Mouse (Mus musculus): ENCODE data around the gene Chac2. TPM values are rescaled to one million over a fixed set of nuclear protein-coding genes. Genes with fewer than 3 reads are reported as not detected.

Gene Chac2
- polyA plus RNA-seq, 1 experiment from 2014 or later = 72.1 TPM

DNA sequence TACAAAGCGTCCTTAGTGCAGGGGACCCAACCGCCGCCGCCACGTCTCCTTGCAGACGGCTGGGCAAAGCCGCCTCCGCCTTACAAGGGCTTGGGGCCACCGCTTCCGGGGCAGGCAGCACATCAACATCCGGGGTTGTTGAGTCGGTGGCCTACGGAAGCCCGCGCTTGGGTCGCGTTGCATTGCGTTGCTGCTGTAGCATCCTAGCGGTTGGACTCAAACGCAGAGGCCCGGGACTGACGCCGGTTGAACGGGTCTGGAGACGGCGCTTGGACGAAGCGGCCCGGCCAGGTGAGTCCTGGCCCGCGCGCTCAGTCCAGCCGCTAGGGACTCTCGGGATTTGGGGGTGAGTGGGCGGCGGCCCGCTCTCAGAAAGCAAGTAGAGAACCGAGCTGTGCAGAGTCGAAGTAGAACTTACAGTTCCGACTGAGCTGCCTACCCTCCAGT lies 31.8 kb downstream of the Chac2 start, which contains the start of gene Erlec1:
Gene Erlec1, minus strand, starts transcription at position 57 of the 447 bp plus-strand sequence.
- peak; percentile 94 for ATAC-seq (ENCODE audit: low read depth)
- peak within 1 kb of the TSS; percentile 92 for H3K9ac ChIP-seq
- under 1% methylated on average over 40 of the region's 40 CpGs for WGBS (ENCODE audit: insufficient replicate concordance)

DNA sequence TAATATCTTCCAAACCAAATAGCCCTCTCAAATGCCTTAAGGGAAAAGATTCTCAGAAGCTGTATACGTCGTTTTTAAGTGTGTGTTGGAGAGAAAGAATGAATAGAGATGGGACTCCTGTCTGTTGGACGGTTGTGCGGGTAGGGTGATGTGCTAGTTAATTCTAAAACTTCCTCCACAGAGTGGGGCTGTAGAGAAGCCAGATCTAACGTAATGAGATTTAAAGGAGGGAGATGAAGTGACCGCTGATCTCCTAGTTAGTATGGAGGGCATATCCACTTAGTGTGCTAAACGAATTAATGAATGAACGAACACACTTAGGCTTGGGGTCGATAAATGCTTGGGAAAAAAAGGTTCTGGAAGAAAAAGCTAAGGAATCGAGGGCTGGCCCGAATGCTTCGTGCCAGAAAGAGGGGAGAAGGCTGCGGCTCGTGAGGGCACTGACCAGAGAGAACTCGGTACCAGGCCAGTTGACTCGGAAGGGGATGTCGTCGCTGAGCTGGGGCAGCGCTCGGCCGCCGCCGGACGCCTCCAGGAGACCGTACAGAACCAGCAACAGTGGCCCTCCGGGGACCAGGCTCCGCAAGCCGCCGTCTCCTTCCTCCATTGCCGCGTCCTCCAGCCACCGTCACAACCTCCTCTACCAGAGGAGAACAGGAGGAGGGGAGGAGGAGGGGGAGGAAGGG lies 32.5 kb downstream of the Chac2 start:
- 1% methylated on average over 24 of the region's 32 CpGs for WGBS (ENCODE audit: insufficient replicate concordance)
- peak overlapping the region; percentile 73 for H3K4me2 ChIP-seq
- H3K9ac ChIP-seq = peak overlapping the region; percentile 92
- DNase-seq = peak; percentile 40
- H3K27ac ChIP-seq = peak overlapping the region; percentile 92
- H3K9me3 ChIP-seq (replicated peaks) = no peaks in the 10 kb centered on the region
- H3K4me1 ChIP-seq (replicated peaks) = peaks cover 20% of the 10 kb centered on the region
- no peaks in the 10 kb centered on the region for H3K27me3 ChIP-seq
- H3K36me3 ChIP-seq = peaks cover 29% of the 10 kb centered on the region
- peak; percentile 80 for ATAC-seq (ENCODE audit: low read depth)
- peak overlapping the region; percentile 85 for H3K4me3 ChIP-seq (replicated peaks)

More for the DNA sequence above, 31.8 kb downstream of the Chac2 start, which contains the start of gene Erlec1:
- Histone ChIP-seq H3K4me2 (peak within 1 kb of the TSS; percentile 84), H3K36me3 (peaks cover 24% of the 10 kb centered on the region), H3K27ac (peak within 1 kb of the TSS; percentile 92), H3K9me3 (replicated peaks) (no peaks in the 10 kb centered on the region), H3K4me3 (replicated peaks) (peak within 1 kb of the TSS; percentile 85), H3K27me3 (no peaks in the 10 kb centered on the region), H3K4me1 (replicated peaks) (peaks cover 20% of the 10 kb centered on the region)
- DNase-seq = peak; percentile 80

DNA sequence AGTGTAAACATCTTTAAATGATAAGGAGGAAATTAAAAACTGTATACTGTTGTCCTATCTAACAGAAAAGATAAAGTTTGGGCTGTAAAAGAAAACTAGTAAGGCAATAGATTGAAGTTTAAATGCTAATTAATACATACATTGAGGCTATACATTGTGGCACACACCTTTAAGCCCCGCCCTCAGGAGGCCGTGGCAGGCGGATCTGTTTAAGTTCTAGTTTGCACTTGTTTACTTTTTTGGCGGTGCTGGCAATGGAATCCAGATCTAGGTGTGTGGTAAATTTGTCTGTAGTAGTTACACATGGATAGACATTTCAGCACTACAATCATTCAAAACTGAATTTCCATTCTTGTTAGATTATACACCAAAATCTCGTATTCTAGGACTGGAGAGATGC lies 33.3 kb downstream of the Chac2 start:
- DNase-seq (peak; percentile 33), ATAC-seq (ENCODE audit: low read depth) (0 out of 2 replicates have a peak, but pooled peaks have one; percentile 24)
- Histone ChIP-seq H3K36me3 (peaks cover 34% of the 10 kb centered on the region), H3K4me1 (replicated peaks) (peaks cover 20% of the 10 kb centered on the region), H3K4me2 (peak overlapping the region; percentile 73), H3K4me3 (replicated peaks) (peak overlapping the region; percentile 85), H3K9ac (peak overlapping the region; percentile 92), H3K9me3 (replicated peaks) (no peaks in the 10 kb centered on the region), H3K27me3 (no peaks in the 10 kb centered on the region), H3K27ac (peak overlapping the region; percentile 92)
- WGBS (ENCODE audit: insufficient replicate concordance) = 47% methylated on average over 5 of the region's 5 CpGs

DNA sequence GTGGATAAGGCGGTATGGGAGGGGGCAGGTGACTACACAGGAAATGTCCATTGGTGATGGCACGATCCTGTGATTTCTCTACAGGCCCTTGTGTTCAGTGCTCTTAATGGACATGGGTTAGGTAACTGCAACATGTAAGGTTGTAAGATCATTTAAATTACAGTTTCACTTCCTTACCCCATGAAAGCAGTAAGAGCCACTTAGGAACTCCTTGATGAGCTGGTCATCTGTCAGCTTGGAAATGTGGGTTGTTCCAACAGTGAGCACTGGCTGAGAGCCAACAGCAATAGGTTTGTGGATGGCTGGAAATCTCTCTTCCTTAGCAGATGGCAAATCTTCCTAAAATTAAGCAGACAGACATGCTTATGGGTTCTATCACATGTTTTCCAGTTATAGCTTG lies 42.6 kb downstream of the Chac2 start:
- DNase-seq = no peak
- H3K27ac ChIP-seq = no peak overlapping the region
- 82% methylated on average over 2 of the region's 2 CpGs for WGBS (ENCODE audit: insufficient replicate concordance)
- no peak overlapping the region for H3K4me3 ChIP-seq (replicated peaks)
- H3K36me3 ChIP-seq = peaks cover 60% of the 10 kb centered on the region
- H3K27me3 ChIP-seq = no peaks in the 10 kb centered on the region
- H3K9ac ChIP-seq = no peak overlapping the region
- H3K4me2 ChIP-seq = no peak overlapping the region
- H3K9me3 ChIP-seq (replicated peaks) = no peaks in the 10 kb centered on the region
- ATAC-seq (ENCODE audit: low read depth) = no peak
- H3K4me1 ChIP-seq (replicated peaks) = no peaks in the 10 kb centered on the region

DNA sequence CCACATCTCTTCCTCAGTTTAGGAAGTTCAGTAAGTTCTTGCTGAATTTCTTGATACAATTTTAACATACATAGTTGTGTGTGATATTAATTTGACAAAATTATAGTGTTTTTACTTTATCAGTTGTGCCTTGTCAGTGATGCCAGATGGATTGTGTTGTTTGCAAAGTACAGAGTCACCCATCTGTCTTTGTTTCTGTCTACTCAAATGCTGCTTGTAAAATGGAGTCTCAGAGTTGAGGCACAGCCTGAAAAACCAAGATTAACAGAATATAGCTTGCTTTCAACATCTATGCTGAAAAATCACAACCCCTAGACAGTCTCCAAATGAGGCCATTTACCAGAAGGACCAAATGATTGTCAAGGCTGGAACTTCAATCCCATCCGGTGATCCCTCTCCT lies 57.7 kb downstream of the Chac2 start:
- Histone ChIP-seq H3K27ac (no peak overlapping the region), H3K9ac (no peak overlapping the region), H3K36me3 (peaks cover 21% of the 10 kb centered on the region), H3K4me2 (no peak overlapping the region), H3K27me3 (no peaks in the 10 kb centered on the region), H3K4me3 (replicated peaks) (no peak overlapping the region), H3K9me3 (replicated peaks) (no peaks in the 10 kb centered on the region), H3K4me1 (replicated peaks) (peaks cover 8% of the 10 kb centered on the region; the same call in 1 of the 2 replicates)
- no peak for DNase-seq
- ATAC-seq (ENCODE audit: low read depth) = no peak
- 90% methylated on average over 1 of the region's 1 CpGs for WGBS (ENCODE audit: insufficient replicate concordance)

DNA sequence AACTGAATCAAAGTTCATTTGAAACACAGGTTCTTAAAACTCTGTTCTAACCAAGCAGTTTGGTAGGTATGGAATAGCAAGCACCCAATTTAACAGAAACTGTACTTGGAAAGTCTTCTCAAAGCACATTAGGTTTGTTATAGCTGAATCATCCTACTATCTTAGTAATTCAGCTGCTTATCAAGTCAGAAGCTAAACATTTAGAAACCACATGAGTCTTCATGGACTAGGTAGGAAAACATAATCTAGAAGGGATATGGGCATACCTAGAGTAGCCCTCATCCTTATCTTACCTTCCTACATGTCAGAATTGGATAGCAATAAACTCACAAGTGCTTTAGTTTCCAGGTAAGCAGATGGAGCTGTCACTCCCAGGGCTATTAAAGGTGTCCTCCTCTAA lies 58.1 kb downstream of the Chac2 start:
- H3K9ac ChIP-seq = no peak overlapping the region
- H3K9me3 ChIP-seq (replicated peaks) = no peaks in the 10 kb centered on the region
- H3K4me2 ChIP-seq = no peak overlapping the region
- H3K4me1 ChIP-seq (replicated peaks) = peaks cover 8% of the 10 kb centered on the region; the same call in 1 of the 2 replicates
- no peaks in the 10 kb centered on the region for H3K27me3 ChIP-seq
- DNase-seq = no peak
- H3K4me3 ChIP-seq (replicated peaks) = no peak overlapping the region
- peak; percentile 77; the same call in 1 of the 2 replicates for ATAC-seq (ENCODE audit: low read depth)
- no peak overlapping the region for H3K27ac ChIP-seq
- H3K36me3 ChIP-seq = peaks cover 21% of the 10 kb centered on the region

Other genes starting within 250 kb of the Chac2 start
- gene Psme4, start 214.6 kb downstream of the Chac2 start, polyA plus RNA-seq (2015; fragmentation: Nextera tagmentation; extraction: Ambion mirVana) = 10.7 and 10.9 TPM in 2 replicates
- 0.03 TPM in 1 of 2 replicates, not detected in the other for gene Gpr75, start 101.0 kb downstream of the Chac2 start, polyA plus RNA-seq (2015; fragmentation: Nextera tagmentation; extraction: Ambion mirVana)
- 12.5 and 16.0 TPM in 2 replicates for gene Asb3, start 100.9 kb downstream of the Chac2 start, polyA plus RNA-seq (2015; fragmentation: Nextera tagmentation; extraction: Ambion mirVana)
- gene Erlec1, start 32.0 kb downstream of the Chac2 start, polyA plus RNA-seq (2015; fragmentation: Nextera tagmentation; extraction: Ambion mirVana) = 5.6 and 6.2 TPM in 2 replicates
- not detected in 2 replicates for gene Gm17332, start 196.1 kb upstream of the Chac2 start, polyA plus RNA-seq (2015; fragmentation: Nextera tagmentation; extraction: Ambion mirVana)

Measured in liver, embryonic 13.5 days (tissue).